Mouse (Mus musculus) olfactory bulb, adult 2 months (tissue): ENCODE data around the gene Ppm1h.

Experiments used
- CTCF ChIP-seq: fragments of 200-500 bp; IDR thresholded peaks from 2 replicates; pipeline ENCODE4 v1.5.1; 2012; ENCODE audit warnings: low read depth, mild to moderate bottlenecking, low read length, moderate library complexity; ENCODE audit not compliant: insufficient read depth
- POLR2A ChIP-seq: fragments of 200-500 bp; IDR thresholded peaks from 2 replicates; pipeline ENCODE4 v1.6.1; 2012; ENCODE audit warnings: mild to moderate bottlenecking, low read depth, low read length, moderate library complexity; ENCODE audit not compliant: insufficient read depth

GRCm38 (mm10) chr10:122983579-122984530 is 305.3 kb downstream of the Ppm1h start:
- TF ChIP-seq POLR2A = no peak
- no peak for TF ChIP-seq CTCF
